Mouse (Mus musculus): Measurements from ENCODE around the gene Hecw1. TPM values are rescaled to one million over a fixed set of nuclear protein-coding genes. Genes with fewer than 3 reads are reported as not detected.

Gene Hecw1
- 26.0 and 28.5 TPM in 2 replicates for polyA plus RNA-seq (2015; fragmentation: Nextera tagmentation; extraction: Ambion mirVana)

DNA sequence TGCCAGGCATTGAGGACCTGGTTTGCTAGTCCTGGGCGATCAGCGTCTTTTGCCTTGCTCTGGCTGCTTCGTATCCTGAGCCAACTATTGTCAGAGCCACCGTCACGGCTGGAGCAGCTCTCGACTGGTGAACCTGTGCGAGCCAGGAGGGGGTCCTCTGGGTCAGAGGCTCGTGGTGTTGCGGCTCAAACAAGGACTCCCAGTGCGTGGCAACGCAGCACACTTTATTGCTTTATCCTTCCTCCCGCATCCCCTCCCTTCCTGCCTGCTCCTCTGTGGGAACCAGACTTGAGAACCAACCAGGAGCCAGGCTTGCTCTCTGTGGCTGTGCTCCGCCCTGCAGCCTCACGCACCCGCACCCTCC, at the start of gene Hecw1:
Gene Hecw1, minus strand, starts transcription at position 323 of the 364 bp plus-strand sequence.

Other genes starting within 250 kb of the Hecw1 start
- 108 and 127 TPM in 2 replicates for gene Mrpl32, start 89.9 kb upstream of the Hecw1 start, polyA plus RNA-seq (2015; fragmentation: Nextera tagmentation; extraction: Ambion mirVana)
- gene Psma2, start 90.0 kb upstream of the Hecw1 start, polyA plus RNA-seq (2015; fragmentation: Nextera tagmentation; extraction: Ambion mirVana): 169 and 172 TPM in 2 replicates
- 31.7 and 34.8 TPM in 2 replicates for gene AW209491, start 106.9 kb upstream of the Hecw1 start, polyA plus RNA-seq (2015; fragmentation: Nextera tagmentation; extraction: Ambion mirVana)